Mouse (Mus musculus) intestine, embryonic 15.5 days (tissue): ENCODE measurements at regions not wholly inside any gene's neighbourhood (a gene's known extent, or its start where the extent isn't known, plus 50 kb on each side); places are given as distances from the start of the nearest gene placed in this dataset.

Experiments used
- ATAC-seq: fragments of 200-750 bp; cut with Nextera tagmentation; 2 replicates; pipeline ENCODE4 v1.8.0; 2017; ENCODE audit warnings: moderate TSS enrichment, moderate library complexity
- H3K27ac ChIP-seq: fragments of 300-500 bp; sonication (generic); 2 replicates; pipeline ENCODE4 v1.5.1; 2015; ENCODE audit warnings: mild to moderate bottlenecking, inconsistent platforms
- H3K27me3 ChIP-seq: fragments of 300-500 bp; sonication (generic); replicated peaks from 2 replicates; pipeline ENCODE4 v1.6.1; 2015; ENCODE audit warnings: inconsistent platforms
- H3K36me3 ChIP-seq: fragments of 300-500 bp; sonication (generic); 2 replicates; pipeline ENCODE4 v1.6.1; 2015; ENCODE audit warnings: inconsistent platforms
- H3K4me1 ChIP-seq: fragments of 300-500 bp; sonication (generic); replicated peaks from 2 replicates; pipeline ENCODE4 v1.6.1; 2015; ENCODE audit warnings: inconsistent platforms
- H3K4me2 ChIP-seq: fragments of 300-500 bp; sonication (generic); replicated peaks from 2 replicates; pipeline ENCODE4 v1.6.1; 2015; ENCODE audit warnings: mild to moderate bottlenecking, inconsistent platforms
- H3K4me3 ChIP-seq: fragments of 300-500 bp; sonication (generic); replicated peaks from 2 replicates; pipeline ENCODE4 v1.5.1; 2015; ENCODE audit warnings: inconsistent platforms
- H3K9ac ChIP-seq: fragments of 300-500 bp; sonication (generic); 2 replicates; pipeline ENCODE4 v1.6.1; 2015; ENCODE audit warnings: inconsistent platforms
- H3K9me3 ChIP-seq: fragments of 300-500 bp; sonication (generic); 2 replicates; pipeline ENCODE4 v1.6.1; 2016; ENCODE audit warnings: inconsistent platforms
- WGBS: fragments of 180-500 bp; shearing (Covaris S2); methylation state at CpG from one replicate; pipeline ENCODE4 v1.1.7; 2015; 5-methylcytosine and 5-hydroxymethylcytosine counted together

DNA sequence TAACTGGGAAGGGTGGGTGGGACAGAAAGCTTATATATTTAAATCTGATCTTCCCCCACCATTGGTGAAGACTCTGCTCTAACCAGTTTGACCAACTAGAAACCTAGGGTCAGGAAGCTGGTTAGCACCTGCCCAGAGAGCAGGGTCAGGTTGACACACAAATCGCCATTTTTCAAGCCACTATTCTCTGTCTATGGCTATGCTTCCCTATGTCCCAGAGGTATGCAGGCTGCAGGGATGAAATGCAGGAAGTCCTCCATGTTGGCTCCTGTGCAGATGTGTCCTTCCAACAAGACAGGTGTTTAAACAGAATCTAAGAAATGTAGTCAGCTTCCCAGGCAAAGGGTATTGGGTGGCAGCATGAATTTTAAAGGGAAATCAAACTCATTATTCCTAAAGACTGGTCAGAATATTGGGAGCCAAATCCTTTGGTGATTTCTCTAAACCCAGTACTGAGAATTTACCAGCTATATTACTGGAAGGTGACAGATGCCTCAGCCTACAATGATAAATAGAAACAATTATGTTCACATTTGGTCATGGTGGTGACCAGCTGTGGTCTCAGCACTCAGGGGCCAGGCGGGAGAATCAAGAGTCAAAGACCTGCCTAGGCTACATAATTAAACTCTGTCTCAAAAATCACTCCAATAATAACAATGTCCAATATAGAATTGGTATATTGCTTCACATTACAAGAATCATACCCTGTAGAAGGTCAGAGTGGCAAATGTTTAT, 55.6 kb upstream of the Dapk1 start:
- Histone ChIP-seq H3K27me3 (no peaks in the 10 kb centered on the region), H3K4me2 (no peak overlapping the region), H3K9me3 (no peaks in the 10 kb centered on the region), H3K27ac (no peak overlapping the region), H3K4me3 (no peak overlapping the region), H3K4me1 (no peaks in the 10 kb centered on the region), H3K36me3 (no peaks in the 10 kb centered on the region), H3K9ac (no peak overlapping the region)
- ATAC-seq = no peak
- WGBS = 85% methylated on average over 2 of the region's 2 CpGs
